Mouse (Mus musculus) T-helper 2 cell (primary cell): Measurements from ENCODE around the gene Nrtn.

ENCODE experiments used
- in situ Hi-C: fragments of 300-600 bp; cut with MboI, MseI; formaldehyde crosslinking; loops from one replicate; pipeline ENCODE4 v1.15.1; 2025; ENCODE audit warnings: high pct_unique_total_duplicates

The Nrtn gene

DNA sequence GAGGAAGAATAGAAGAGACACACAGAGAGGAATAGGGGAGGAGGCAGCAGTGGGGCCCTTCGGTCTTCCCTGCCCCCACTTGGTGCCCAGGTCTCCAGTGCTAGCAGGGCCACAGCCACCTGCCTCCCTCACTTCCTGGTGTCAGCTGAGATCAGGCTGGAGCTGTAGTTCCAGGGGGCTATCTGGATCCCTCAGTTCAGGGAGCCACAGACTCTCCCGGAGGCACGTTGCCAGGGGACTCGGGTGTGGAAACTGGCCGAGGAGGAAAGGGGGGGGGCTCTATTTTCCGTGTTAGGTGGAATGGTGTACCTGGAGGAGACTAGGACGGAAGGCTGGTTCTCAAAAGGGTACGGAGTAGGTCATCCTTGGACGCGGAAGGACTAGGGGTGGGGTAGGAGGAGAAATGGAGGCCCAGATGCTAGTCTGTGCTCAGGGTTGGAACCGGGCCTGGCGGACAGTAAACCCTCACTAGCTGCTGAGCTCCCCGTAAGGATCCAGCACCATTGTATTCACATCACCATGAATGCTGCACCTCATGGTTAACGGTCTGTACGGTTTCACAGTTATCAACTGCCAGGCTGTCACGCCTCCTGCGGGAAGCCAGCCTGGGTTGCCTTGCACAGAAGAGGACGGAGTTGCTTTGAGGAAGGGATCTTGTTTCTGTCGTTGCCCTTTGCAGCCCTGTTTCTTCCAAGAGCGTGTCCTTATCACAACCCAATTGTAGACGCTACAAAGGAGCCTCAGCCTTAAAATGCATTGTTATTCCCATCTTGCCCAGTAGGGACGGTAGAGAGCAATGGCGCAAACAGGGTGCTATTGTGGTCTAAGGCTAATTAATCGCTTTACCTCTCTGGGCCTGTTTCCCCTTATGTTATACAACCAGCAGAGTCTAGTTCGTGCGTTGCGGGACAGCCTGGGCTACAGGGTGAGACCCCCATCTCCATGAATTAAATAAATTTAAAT lies 5.7 kb upstream of the Nrtn start:
- in situ Hi-C loops: loop anchor here (5.0 kb wide), 1 partner anchor 46 kb away; the partner anchor contains the start of genes Ndufa11 and Vmac

DNA sequence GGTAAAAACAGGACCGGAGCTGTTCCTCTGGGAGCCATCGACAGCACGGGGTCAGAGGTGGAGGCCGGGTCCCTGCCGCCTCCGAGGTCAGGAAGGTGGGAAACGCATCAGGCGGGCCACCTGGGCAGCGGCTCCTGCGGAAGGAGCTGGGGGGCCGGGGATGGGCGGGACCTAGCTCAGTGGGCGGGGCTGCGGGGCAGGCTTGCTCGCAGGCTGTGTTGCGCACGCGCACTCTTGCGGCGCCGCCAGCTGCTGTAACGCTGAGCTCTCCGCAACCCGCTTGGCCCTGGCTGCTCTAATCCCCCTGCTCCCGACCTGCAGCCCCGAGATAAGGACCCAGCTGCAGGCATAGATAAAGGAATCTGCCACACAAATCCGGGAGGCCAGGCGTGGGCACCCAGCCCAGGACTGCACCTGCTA lies 4.7 kb upstream of the Nrtn start:
- in situ Hi-C loops: loop anchor here (5.0 kb wide), 1 partner anchor 45 kb away; the partner anchor contains the start of genes Ndufa11 and Vmac

DNA sequence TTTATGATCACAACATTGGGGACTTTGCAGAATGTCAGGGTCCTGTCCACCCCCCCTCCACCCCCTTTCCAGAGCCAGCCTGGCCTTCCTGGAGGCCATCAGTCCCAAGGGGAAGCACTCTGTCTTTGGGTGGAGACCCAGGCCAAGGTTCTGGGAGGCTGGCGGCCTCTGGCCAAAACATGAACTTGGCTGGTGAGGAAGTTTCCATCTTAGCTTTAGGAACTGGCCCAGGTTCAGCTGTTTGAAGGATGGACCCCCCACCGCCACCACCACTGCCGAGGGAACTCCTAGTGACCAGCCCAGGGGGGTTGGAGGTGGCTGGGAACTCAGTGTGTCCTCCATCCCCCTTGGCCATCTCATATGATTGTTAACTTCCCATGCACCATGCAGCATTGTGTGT lies 3.7 kb upstream of the Nrtn start:
- in situ Hi-C loops: loop anchor here (5.0 kb wide), 1 partner anchor 44 kb away; the partner anchor contains the start of genes Ndufa11 and Vmac

DNA sequence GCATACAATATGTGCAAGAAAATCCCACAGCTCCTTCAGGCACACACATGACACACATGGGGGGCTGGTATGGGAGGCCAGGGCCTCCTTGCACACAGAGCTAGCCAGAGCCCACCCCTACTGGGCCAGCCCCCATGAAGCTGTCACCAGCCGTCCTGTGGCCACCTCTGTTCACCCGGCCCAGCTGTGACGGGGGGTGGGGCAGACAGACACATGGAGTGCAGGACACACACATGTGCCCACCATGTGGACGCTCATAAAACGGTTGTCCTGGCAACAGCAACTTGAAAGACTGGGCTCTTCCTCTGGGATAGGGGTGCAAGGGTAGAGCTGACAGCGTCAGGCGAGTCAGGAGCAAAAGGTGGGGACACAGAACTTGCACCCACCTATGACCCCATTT lies 1.9 kb upstream of the Nrtn start:
- in situ Hi-C loops: no loop called here

DNA sequence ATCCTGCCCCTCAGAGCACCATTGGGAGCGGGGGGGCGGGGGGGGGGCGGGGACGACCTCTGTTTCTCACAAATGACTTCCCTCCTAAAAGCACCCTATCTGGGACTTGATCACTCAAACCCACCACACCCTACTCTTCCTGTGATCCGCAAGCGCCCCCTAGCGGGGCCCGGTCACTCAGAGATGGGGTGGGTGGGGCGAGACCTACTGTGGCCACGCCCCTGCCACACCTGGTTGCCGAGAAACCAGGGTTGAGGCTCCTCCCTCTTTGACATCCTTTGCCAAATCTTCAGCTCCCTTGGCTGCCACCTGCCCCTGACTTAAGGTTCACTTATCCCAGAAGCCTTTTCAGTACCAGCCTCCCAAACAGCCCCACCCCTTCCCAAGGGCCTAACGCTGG lies 802 bp upstream of the Nrtn start:
- in situ Hi-C loops: no loop called here

DNA sequence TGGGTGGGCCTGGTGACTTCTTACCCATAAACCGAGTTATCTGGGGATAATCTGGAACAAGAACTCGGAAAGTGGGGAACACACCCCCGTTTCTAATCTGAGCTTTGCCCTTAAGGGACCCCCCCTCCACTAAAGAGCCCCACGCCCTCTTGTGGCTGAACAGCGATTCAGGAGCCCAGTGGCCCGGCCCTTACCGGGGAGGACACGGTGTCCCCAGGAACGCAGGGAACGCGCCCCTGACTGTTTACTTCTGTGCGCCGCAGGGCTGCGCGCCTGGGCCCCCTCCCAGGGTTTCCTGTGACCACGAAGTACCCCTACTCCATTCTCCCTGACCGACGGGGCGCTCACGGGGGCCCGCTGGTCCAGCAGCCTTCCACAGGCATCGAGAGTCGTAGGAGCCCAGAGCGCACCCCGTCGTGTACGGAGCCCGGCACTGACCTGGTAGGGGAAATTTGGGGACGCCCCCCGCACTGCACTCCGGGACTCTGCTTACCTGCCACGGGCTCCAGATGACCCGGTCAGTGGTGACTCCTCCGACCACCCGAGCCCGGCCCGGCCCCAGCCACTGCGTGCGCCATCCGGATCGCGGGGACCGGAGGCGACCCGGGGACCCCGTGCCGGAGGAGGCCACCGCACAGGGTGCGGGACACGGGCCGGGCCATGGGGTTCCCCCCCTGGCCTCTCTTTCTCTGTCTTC lies 479 bp downstream of the Nrtn start:
- in situ Hi-C loops: no loop called here

DNA sequence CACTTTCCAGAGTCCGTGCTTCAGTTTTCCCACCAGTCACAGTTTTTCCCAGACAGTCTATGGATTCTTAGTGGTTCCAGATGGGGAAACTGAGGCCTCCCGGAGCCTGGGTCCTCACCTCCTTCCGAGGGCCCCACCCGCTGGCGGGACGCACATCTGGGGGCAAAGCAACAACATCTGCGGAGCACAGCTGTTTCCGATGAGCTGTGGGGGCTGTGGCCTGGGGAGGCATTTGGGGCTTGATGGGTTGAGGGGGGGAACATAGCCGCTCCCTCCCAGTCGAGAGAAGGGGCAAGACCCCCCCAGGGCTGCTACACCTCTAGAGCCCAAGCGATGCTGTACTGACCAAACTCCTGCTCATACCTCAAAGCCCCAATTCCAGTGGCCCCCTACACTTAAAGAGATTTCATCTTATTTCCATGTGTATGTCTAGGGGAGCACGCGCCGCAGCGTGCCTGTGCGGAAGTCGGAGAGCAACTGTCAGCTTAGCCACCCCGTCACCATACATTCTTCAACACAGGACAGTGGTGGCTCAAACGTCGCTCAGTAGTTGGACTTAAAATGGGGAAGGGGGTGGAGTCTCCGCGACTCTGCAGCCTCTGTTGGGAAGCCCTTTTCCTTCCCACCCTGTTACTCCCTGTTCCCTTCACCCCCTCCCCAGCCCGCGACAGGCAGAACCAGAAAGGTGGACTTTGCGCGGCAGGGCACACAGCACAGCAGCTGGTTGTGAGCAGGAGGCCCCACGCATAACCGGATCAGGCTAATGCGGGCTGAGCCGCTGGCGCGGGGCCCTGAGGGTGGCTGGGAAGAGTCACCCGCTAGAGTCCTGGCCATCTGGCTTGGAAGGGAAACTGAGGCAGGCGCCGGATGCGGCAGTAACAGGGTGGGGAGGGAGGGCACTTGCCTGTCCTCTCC lies 2.8 kb downstream of the Nrtn start:
- in situ Hi-C loops: no loop called here

DNA sequence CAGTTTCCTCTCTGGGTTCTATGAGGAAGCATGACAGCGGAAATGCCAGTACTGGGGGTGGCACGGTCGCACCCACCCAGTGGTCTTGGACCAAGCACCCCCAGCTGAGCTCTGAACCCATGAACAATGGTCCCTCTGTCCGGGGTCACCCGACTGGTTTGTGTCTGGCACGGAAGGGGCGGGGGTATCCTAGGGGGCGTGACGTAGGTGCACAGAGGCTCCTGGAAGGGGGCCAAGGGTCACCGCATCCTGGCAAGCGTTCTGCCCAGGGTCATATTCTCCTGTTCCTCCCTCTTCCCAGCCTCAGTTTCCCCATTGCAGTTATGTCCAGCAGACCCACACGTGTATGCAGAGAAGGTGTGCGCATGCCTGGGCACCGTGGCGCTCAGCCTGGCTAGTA lies 3.9 kb downstream of the Nrtn start:
- in situ Hi-C loops: no loop called here

DNA sequence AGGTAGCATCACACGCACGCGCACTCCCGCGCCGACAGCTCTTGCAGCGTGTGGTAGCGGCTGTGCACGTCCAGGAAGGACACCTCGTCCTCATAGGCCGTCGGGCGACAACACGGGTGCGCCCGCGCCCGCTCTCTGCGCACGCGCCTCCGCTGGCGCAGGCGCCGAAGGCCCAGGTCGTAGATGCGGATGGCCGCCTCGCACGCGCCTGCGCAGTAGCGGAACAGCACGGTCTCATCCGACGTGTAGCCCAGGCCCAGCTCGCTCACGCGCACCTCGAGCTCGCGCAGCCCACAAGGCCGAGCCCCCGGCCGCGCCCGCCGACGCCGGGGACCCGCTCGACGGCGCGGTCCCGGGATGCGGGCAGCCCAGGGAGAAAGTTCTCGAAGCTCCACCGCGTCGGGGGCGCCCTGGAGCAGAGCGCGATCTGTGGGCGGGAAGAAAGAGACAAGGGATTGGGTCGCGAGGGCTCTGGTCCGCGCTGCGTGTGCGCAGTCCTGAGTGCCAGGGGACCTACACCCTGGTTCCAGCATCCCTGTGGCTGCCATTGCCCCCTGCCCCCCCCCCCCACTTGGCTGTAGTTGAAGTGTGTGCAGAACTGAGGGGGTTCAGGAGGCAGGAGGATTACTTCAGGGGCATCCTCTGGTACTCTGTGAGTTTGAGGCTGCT lies 5.8 kb downstream of the Nrtn start:
- in situ Hi-C loops: no loop called here

DNA sequence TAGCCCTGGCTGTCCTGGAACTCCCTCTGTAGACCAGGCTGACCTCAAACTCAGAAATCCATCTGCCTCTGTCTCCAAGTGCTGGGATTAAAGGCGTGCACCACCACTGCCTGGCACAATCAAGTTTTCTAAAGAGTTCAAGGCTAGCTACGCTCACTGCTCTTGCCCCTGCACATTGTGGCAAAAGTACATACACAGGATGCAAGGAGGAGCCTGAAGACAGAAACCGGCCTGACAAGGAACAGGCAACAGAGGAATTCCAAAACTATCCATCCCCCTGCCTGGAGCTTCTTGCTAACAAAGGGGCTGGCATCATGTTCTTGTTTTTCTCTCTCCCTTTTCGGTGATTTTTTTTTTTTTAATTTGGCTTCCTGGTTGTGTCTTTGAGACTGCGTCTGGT lies 13.2 kb downstream of the Nrtn start:
- in situ Hi-C loops: no loop called here

DNA sequence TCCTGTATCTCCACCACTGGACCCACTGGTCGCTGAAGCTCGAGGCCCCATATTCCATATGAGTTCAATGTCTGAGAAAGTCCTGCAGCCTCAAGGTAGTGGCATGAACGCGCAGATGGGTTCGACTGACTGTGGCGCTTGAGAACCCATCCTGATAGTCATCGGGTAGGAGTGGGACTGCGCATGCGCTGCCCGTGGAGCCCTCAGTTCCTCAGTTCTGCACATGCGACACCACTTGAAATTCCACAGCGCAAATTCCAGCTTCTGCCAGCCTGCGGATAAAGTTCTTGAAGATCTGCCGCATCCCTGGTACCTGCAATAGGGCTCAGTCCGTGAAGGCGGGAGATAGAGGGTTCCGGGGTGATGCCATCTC lies 16.6 kb downstream of the Nrtn start:
- in situ Hi-C loops: no loop called here

DNA sequence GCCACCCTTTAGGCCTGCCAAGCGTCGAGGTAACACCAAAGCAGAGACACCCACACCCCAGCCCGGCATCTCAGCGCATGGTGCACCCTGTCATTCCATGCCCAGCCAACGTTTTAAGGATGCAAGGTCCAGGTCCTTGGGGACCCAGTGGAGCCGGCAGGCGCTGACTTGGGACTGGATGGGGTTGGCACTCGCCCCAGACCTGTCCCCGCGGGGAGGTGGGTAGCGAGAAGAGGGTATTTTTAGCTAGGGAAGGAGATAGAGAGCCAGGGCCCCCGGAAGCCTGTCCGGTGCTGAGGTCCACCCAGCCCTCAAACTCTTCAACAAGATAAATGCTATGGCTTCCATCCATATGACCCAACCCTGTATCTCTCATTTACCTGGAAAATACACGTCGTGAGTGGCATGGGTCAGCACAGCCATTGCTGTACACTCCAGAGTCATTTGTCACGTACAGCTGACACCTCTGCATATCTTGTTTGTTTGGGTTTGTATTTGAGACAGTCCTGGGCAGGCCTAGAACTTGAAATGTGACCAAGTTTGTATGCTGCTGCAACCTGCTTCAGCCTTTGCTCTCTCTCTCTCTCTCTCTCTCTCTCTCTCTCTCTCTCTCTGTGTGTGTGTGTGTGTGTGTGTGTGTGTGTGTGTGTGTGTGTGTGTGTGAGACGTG lies 17.1 kb downstream of the Nrtn start:
- in situ Hi-C loops: no loop called here

DNA sequence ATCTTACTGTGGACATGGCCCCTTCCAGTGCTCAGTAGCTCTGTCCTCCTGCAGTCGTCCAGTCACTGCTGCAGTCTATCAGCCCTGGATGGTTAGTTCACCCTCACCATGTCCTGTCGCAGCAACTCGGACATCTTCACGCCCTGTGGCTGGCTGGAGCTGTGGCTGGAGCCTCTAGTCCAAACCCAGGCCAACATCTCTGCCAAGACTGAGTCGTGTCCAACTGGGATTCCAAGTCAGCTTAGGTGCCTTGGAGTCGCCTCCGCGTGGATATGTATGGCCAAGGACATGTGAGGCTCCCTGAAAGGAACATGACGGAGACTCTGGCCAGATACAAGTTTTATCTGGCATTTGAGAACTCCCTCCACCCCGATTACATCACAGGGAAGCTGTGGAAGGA lies 19.1 kb downstream of the Nrtn start:
- in situ Hi-C loops: no loop called here

DNA sequence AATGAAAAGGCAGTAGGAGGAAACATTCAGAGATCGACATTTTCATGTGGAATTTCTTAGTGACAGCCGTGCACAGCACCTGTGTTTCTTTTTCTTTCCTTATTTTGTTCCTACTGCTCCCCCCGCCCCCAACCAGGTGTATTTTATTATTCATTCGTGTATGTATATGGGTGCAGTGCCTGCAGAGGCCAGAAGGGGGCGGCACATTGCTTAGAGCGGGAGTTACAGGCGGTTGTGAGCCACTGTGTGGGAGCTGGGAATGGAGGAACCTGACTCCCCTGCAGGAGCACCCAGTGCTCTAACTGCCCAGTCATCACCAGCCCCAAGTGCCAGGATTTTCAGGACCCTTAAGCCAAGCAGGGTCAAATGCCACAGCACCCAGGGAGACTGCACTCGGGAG lies 20.8 kb downstream of the Nrtn start:
- in situ Hi-C loops: no loop called here

DNA sequence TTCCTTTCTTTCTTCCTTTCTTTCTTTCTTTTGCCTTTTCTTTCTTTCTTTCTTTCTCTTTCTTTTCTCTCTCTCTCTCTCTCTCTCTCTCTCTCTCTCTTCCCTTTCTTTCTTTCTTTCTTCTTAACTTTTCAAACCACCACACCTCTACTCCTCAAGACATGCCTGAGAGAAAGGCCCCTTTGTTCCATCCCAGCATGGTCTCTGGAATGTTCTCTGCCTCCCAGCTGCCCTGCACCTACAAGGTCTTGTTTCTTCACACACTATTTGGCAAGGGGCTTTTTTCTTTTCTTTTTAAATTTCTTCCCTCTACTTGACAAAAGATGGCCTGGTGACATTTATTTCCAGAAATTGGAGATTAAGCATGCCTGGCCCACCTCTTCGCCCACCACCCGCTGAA lies 27.7 kb downstream of the Nrtn start:
- in situ Hi-C loops: no loop called here

DNA sequence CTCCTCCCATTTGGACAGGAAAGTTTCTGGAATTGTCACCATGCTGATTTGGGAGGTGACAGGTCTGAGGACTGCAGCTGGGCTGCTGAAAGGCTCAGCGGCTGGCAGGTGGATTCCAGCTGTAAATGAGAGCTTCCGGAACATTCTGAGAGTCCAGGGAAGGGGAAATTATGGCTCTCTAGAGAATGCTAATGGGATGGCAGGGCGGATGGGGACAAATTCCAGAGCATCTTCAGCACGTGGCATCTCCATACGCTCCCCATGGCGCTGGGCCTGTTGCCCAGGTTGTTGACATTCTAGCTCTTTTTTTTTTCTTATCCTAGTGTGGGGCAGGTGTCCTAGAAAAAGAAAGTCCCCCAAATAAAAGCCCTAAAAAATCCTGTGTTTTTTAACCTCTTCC lies 28.2 kb downstream of the Nrtn start:
- in situ Hi-C loops: no loop called here

DNA sequence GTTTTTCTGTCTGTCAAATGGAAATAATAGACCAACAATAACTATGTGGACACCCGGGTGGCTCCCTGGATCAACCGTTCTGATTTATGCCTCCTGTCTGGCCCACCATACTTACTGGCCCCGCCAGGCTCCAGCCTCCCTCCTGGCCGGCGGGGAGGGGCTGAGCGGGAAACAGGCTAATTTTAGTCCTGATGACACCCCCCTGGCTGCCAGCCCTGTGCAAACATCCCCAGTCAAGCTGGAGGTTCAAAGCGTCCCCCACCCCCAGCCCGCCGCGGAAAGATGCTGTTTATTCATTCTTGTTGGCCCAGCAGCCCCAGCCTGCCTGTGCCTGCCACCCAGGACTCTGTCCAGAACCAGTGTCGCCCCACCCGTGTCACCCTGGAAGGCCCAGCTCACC lies 29.2 kb downstream of the Nrtn start:
- in situ Hi-C loops: no loop called here

DNA sequence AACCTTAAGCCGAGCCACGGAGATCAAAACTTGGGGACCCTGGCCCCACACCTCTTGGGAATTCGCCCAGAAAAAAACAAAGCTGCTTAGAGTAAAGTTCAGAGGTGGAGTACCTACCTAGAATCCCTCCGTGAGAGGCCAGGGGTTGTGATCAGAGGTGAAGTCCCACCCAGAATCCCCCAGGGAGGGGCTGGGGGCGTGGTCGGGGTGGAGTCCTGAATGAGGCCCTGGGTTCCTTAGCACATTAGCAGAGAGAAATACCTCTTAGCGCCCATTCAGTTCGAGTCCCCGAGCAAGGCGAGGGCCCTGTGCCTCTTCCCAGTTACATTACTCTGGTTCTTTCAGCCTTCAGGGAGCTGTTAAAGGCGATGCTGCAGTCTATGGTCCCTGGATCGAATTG lies 29.7 kb downstream of the Nrtn start:
- in situ Hi-C loops: no loop called here

DNA sequence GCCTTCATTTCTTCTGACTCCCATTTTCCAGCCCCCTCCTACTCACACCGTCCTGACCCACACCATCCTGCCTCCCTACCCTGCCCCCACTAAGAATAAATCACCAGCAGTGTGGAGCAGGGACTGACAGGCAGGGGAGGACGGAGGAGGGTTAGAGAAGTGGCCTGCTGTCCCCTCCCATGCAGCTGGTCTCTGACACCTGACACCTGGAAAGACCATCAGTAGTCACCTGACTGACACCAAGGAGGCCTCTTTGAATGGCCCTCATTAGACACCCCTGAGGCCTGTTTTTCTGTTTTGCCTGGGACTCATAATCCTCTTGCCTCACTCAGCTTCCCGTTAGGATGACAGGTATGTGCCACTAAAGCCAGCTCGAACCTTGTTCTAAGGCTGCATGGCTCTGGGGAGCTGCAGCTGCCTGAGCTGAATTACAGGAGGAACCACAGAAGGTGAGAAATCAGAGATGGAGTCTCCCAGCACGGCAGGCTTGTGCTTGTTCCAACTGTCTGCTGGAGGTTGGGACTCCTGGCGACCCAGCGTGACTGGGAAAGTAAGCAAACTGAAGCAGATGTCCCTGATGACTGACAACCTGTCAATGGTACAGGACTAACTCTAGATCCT lies 30.2 kb downstream of the Nrtn start:
- in situ Hi-C loops: no loop called here
